Mouse (Mus musculus): ENCODE measurements around the gene Ap1m1.

GRCm38 (mm10) chr8:72271051-72271660, 31.3 kb downstream of the Ap1m1 start:
- TF ChIP-seq CTCF (IDR thresholded peaks at IDR 0.05; ENCODE audit: low read depth, low read length) = no peak
- TF ChIP-seq POLR2A (IDR thresholded peaks at IDR 0.05; ENCODE audit: insufficient read depth, low read length) = no peak

All from ES-Bruce4 (cell line).